Comparison of ENCODE assay signal across 8 mouse cellular contexts in genomic region chr10:7663159-7664026, GRCm38 (mm10). TPM values are rescaled to one million over a fixed set of nuclear protein-coding genes. Genes with fewer than 3 reads are reported as not detected.
DNase-seq lines count a peak whose midpoint lies in the region; ATAC-seq and TF ChIP-seq lines count a peak whose summit lies in the region.

No protein-coding gene starts in this region.

- peak; percentile 83 for DNase-seq in ES-CJ7 (ENCODE audit: low read depth, low spot score)
- peak; percentile 92 for DNase-seq in cerebellum, adult 11 months
- peak; percentile 93 for DNase-seq in forebrain, embryonic 14.5 days (ENCODE audit: low spot score)
- DNase-seq in heart, postnatal 14 days, result peak; percentile 96 to 97
- peak; percentile 91 to 93 for DNase-seq in layer of hippocampus, adult 18-20 months (ENCODE audit: low spot score in 2 of 2)
- DNase-seq in lung, adult 18-20 months, result peak; percentile 90 to 92

- no peaks in the 10 kb centered on the region for H3K27me3 ChIP-seq in forebrain, embryonic 14.5 days (replicated peaks; ENCODE audit: control insufficient read depth, insufficient read depth, low read length)
- H3K27me3 ChIP-seq in neural tube, embryonic 14.5 days (ENCODE audit: control insufficient read depth, insufficient read depth, low read length), result no peaks in the 10 kb centered on the region
- no peaks in the 10 kb centered on the region for H3K27me3 ChIP-seq in testis, adult 2 months (ENCODE audit: control insufficient read depth, insufficient read depth, low read length)

- peak overlapping the region; percentile 88 for H3K27ac ChIP-seq in forebrain, embryonic 14.5 days (ENCODE audit: low read depth, low read length)
- peak overlapping the region; percentile 92 for H3K27ac ChIP-seq in neural tube, embryonic 14.5 days (ENCODE audit: low read depth, low read length)
- peak overlapping the region; percentile 91 for H3K27ac ChIP-seq in testis, adult 2 months (ENCODE audit: control insufficient read depth, insufficient read depth, low read depth, low read length)

- no peaks in the 10 kb centered on the region for H3K36me3 ChIP-seq in forebrain, embryonic 14.5 days (ENCODE audit: control insufficient read depth, insufficient read depth, low read length)
- H3K36me3 ChIP-seq in neural tube, embryonic 14.5 days (ENCODE audit: control insufficient read depth, insufficient read depth, low read length), result no peaks in the 10 kb centered on the region
- H3K36me3 ChIP-seq in testis, adult 2 months (ENCODE audit: control insufficient read depth, insufficient read depth, low read length), result no peaks in the 10 kb centered on the region

- ATAC-seq in forebrain, embryonic 14.5 days, result peak; percentile 93
- peak; percentile 93 for ATAC-seq in neural tube, embryonic 14.5 days (ENCODE audit: low read depth)

- under 1% methylated on average over 51 of the region's 64 CpGs for WGBS in forebrain, embryonic 14.5 days
- under 1% methylated on average over 57 of the region's 64 CpGs for WGBS in neural tube, embryonic 14.5 days

- peak; percentile 94 for TF ChIP-seq POLR2A in testis, adult 2 months (IDR thresholded peaks at IDR 0.05; ENCODE audit: control insufficient read depth, low read depth, low read length)

- H3K9ac ChIP-seq in forebrain, embryonic 14.5 days (ENCODE audit: low read length), result peak overlapping the region; percentile 94
- H3K9ac ChIP-seq in neural tube, embryonic 14.5 days (replicated peaks; ENCODE audit: low read depth, low read length), result peak overlapping the region; percentile 84

- TF ChIP-seq CTCF in testis, adult 2 months (IDR thresholded peaks at IDR 0.05; ENCODE audit: control insufficient read depth, insufficient read depth, insufficient replicate concordance, low read depth, low read length), result no peak

- intact Hi-C loops in heart, postnatal 14 days (cut with DNase I), result no loop called here

- H3K4me3 ChIP-seq in forebrain, embryonic 14.5 days (ENCODE audit: low read depth, low read length), result peak overlapping the region; percentile 86
- H3K4me3 ChIP-seq in neural tube, embryonic 14.5 days (ENCODE audit: low read depth, low read length), result peak overlapping the region; percentile 94
- H3K4me3 ChIP-seq in testis, adult 2 months (ENCODE audit: control insufficient read depth, low read depth, low read length), result peak overlapping the region; percentile 85

- no peaks in the 10 kb centered on the region for H3K9me3 ChIP-seq in forebrain, embryonic 14.5 days (replicated peaks; ENCODE audit: control insufficient read depth, low read length)
- H3K9me3 ChIP-seq in neural tube, embryonic 14.5 days (ENCODE audit: control insufficient read depth, low read length), result no peaks in the 10 kb centered on the region

- H3K4me1 ChIP-seq in forebrain, embryonic 14.5 days (ENCODE audit: control insufficient read depth, insufficient read depth, low read length), result peaks cover 10% of the 10 kb centered on the region
- peaks cover 15% of the 10 kb centered on the region for H3K4me1 ChIP-seq in neural tube, embryonic 14.5 days (ENCODE audit: control insufficient read depth, insufficient read depth, low read length)
- no peaks in the 10 kb centered on the region; the same call in 1 of the 2 replicates for H3K4me1 ChIP-seq in testis, adult 2 months (ENCODE audit: control insufficient read depth, insufficient read depth, low read length)

- H3K4me2 ChIP-seq in forebrain, embryonic 14.5 days (ENCODE audit: low read length), result peak overlapping the region; percentile 94
- peak overlapping the region; percentile 88 for H3K4me2 ChIP-seq in neural tube, embryonic 14.5 days (ENCODE audit: low read depth, low read length)

RNA-seq across cellular contexts. Expression of gene Nup43, which starts 3.9 kb away (rescaled TPM):
- 43.2 and 46.7 TPM in 2 replicates for polyA plus RNA-seq in forebrain, embryonic 14.5 days (2014; fragmentation: Nextera tagmentation; extraction: Ambion mirVana)
- total RNA-seq in heart, postnatal 14 days (2021), result 1 to 10 TPM; 4.8 to 5.5 TPM
- total RNA-seq in layer of hippocampus, adult 18-20 months (2021), result 1 to 10 TPM; 6.1 to 6.9 TPM
- 26.7 and 28.0 TPM in 2 replicates for polyA plus RNA-seq in neural tube, embryonic 14.5 days (2014; fragmentation: Nextera tagmentation; extraction: Ambion mirVana)
- 26.0 and 27.5 TPM in 2 replicates for polyA plus RNA-seq in testis, adult 2 months (2012; rRNA removed)

RNA-seq across cellular contexts. Expression of gene Pcmt1, which starts 17.5 kb away (rescaled TPM):
- polyA plus RNA-seq in forebrain, embryonic 14.5 days (2014; fragmentation: Nextera tagmentation; extraction: Ambion mirVana), result 171 and 172 TPM in 2 replicates
- total RNA-seq in heart, postnatal 14 days (2021), result 100 to 1,000 TPM in 1 of 2 experiments, 10 to 100 TPM in 1; 98.7 to 106 TPM
- total RNA-seq in layer of hippocampus, adult 18-20 months (2021), result 100 to 1,000 TPM; 173 to 177 TPM
- 176 and 185 TPM in 2 replicates for polyA plus RNA-seq in neural tube, embryonic 14.5 days (2014; fragmentation: Nextera tagmentation; extraction: Ambion mirVana)
- 187 and 212 TPM in 2 replicates for polyA plus RNA-seq in testis, adult 2 months (2012; rRNA removed)

RNA-seq across cellular contexts. Expression of gene Lats1, which starts 17.6 kb away (rescaled TPM):
- polyA plus RNA-seq in forebrain, embryonic 14.5 days (2014; fragmentation: Nextera tagmentation; extraction: Ambion mirVana), result 12.8 and 13.7 TPM in 2 replicates
- 10 to 100 TPM; 16.9 to 17.2 TPM for total RNA-seq in heart, postnatal 14 days (2021)
- total RNA-seq in layer of hippocampus, adult 18-20 months (2021), result 10 to 100 TPM; 31.1 to 32.1 TPM
- 17.5 and 19.5 TPM in 2 replicates for polyA plus RNA-seq in neural tube, embryonic 14.5 days (2014; fragmentation: Nextera tagmentation; extraction: Ambion mirVana)
- 11.8 and 12.9 TPM in 2 replicates for polyA plus RNA-seq in testis, adult 2 months (2012; rRNA removed)

Comparison
In these comparisons a context has a peak if more than half of its experiments do, and no peak if none do; other contexts are left out.
1. Peak in every context shown above with its lines: DNase-seq, ATAC-seq, H3K4me3 ChIP-seq and H3K27ac ChIP-seq.